ENCODE assay signal across 10 mouse cellular contexts in genomic region chr2:105130351-105131060, GRCm38 (mm10). TPM values are rescaled to one million over a fixed set of nuclear protein-coding genes. Genes with fewer than 3 reads are reported as not detected.
DNase-seq lines count a peak whose midpoint lies in the region; ATAC-seq and TF ChIP-seq lines count a peak whose summit lies in the region.
"Had no signal": no experiment of that assay in that cellular context is flagged by ENCODE, and none has a peak within 500 bp of the region (broad histone marks: within the 10 kb centered on the region; RNA-seq: fewer than 3 reads in every experiment).

No protein-coding gene starts in this region.

- peaks cover 23% of the 10 kb centered on the region for H3K4me1 ChIP-seq in neural tube, embryonic 15.5 days
- H3K4me1 ChIP-seq in intestine, postnatal 0 days (replicated peaks; ENCODE audit: control insufficient read depth, insufficient read depth, low read length), result no peaks in the 10 kb centered on the region
- no peaks in the 10 kb centered on the region for H3K4me1 ChIP-seq in stomach, postnatal 0 days (replicated peaks; ENCODE audit: control insufficient read depth, insufficient read depth)

- H3K4me2 ChIP-seq in neural tube, embryonic 15.5 days, result no peak overlapping the region
- no peak overlapping the region; the same call in 1 of the 2 replicates for H3K4me2 ChIP-seq in intestine, postnatal 0 days (replicated peaks; ENCODE audit: low read depth)
- no peak overlapping the region for H3K4me2 ChIP-seq in stomach, postnatal 0 days (replicated peaks; ENCODE audit: low read depth)

- peak; percentile 67 for DNase-seq in neural tube, embryonic 10.5 days (ENCODE audit: extremely low spot score, low spot score)
- DNase-seq in heart, adult 9 months (ENCODE audit: low spot score in 2 of 2), result peak; percentile 56 to 60
- DNase-seq in stomach, postnatal 0 days (ENCODE audit: low spot score), result peak; percentile 44
- no peak for DNase-seq in right cerebral cortex, postnatal 36 days (ENCODE audit: low spot score in 2 of 2)
- DNase-seq in T-cell, adult 2 months (ENCODE audit: low spot score), result no peak
- DNase-seq: adrenal gland, postnatal 25 days; thymus, postnatal 36 days had no signal

- no peak overlapping the region for H3K27ac ChIP-seq in neural tube, embryonic 15.5 days (replicated peaks)
- H3K27ac ChIP-seq in intestine, postnatal 0 days (ENCODE audit: low read depth, low read length), result no peak overlapping the region
- no peak overlapping the region for H3K27ac ChIP-seq in stomach, postnatal 0 days (replicated peaks)

- peak; percentile 28 for TF ChIP-seq CTCF in intestine, postnatal 0 days (IDR thresholded peaks at IDR 0.05; ENCODE audit: low read depth)
- TF ChIP-seq CTCF in stomach, postnatal 0 days (IDR thresholded peaks at IDR 0.05; ENCODE audit: low read depth), result no peak; the same call in 1 of the 2 replicates

- H3K9ac ChIP-seq in neural tube, embryonic 15.5 days (replicated peaks), result no peak overlapping the region
- no peak overlapping the region for H3K9ac ChIP-seq in intestine, postnatal 0 days (ENCODE audit: low read depth, low read length)
- no peak overlapping the region for H3K9ac ChIP-seq in stomach, postnatal 0 days (ENCODE audit: low read length)

- no peaks in the 10 kb centered on the region for H3K9me3 ChIP-seq in neural tube, embryonic 15.5 days (replicated peaks)
- H3K9me3 ChIP-seq in intestine, postnatal 0 days (ENCODE audit: control insufficient read depth), result no peaks in the 10 kb centered on the region
- no peaks in the 10 kb centered on the region for H3K9me3 ChIP-seq in stomach, postnatal 0 days (ENCODE audit: control insufficient read depth, low read length)

- no peak for ATAC-seq in neural tube, embryonic 15.5 days (ENCODE audit: low FRiP score)
- no peak for ATAC-seq in intestine, postnatal 0 days
- ATAC-seq in stomach, postnatal 0 days (ENCODE audit: low FRiP score, low TSS enrichment), result 0 out of 2 replicates have a peak, but pooled peaks have one; percentile 19
- no peak for ATAC-seq in erythroid progenitor cell, adult 5-6 weeks (replicated peaks; ENCODE audit: low FRiP score, poor library complexity, severe bottlenecking)

- peaks cover 93% of the 10 kb centered on the region for H3K27me3 ChIP-seq in neural tube, embryonic 15.5 days (replicated peaks)
- peaks cover 99% of the 10 kb centered on the region for H3K27me3 ChIP-seq in intestine, postnatal 0 days (replicated peaks; ENCODE audit: control insufficient read depth, insufficient read depth, low read length)
- peaks cover 56% of the 10 kb centered on the region for H3K27me3 ChIP-seq in stomach, postnatal 0 days (ENCODE audit: control insufficient read depth, insufficient read depth, low read length)

- H3K4me3 ChIP-seq in neural tube, embryonic 15.5 days (replicated peaks), result no peak overlapping the region
- H3K4me3 ChIP-seq in intestine, postnatal 0 days (ENCODE audit: low read depth, low read length), result no peak overlapping the region
- peak overlapping the region; percentile 10; the same call in 1 of the 2 replicates for H3K4me3 ChIP-seq in stomach, postnatal 0 days (ENCODE audit: low read depth, low read length)

- no peak for TF ChIP-seq EP300 in stomach, postnatal 0 days (optimal IDR thresholded peaks at IDR 0.05)

- WGBS in neural tube, embryonic 15.5 days, result 1% methylated on average over 32 of the region's 32 CpGs
- WGBS in intestine, postnatal 0 days, result 4% methylated on average over 32 of the region's 32 CpGs
- WGBS in stomach, postnatal 0 days, result 6% methylated on average over 32 of the region's 32 CpGs

- no peaks in the 10 kb centered on the region for H3K36me3 ChIP-seq in neural tube, embryonic 15.5 days
- H3K36me3 ChIP-seq in intestine, postnatal 0 days (ENCODE audit: control insufficient read depth, insufficient read depth), result no peaks in the 10 kb centered on the region; the same call in 1 of the 2 replicates
- H3K36me3 ChIP-seq in stomach, postnatal 0 days (ENCODE audit: control insufficient read depth, insufficient read depth, low read length), result no peaks in the 10 kb centered on the region

RNA-seq across cellular contexts. Expression of gene Wt1, which starts 4.2 kb away (rescaled TPM):
- polyA plus RNA-seq in neural tube, embryonic 15.5 days (2015; fragmentation: Nextera tagmentation; extraction: Ambion mirVana), result 2.6 and 4.5 TPM in 2 replicates
- 3.9 TPM in 2 replicates for polyA plus RNA-seq in intestine, postnatal 0 days (2015; fragmentation: Nextera tagmentation; extraction: Ambion mirVana)
- polyA plus RNA-seq in stomach, postnatal 0 days (2015; fragmentation: Nextera tagmentation; extraction: Ambion mirVana), result 3.6 and 5.0 TPM in 2 replicates
- total RNA-seq in erythroid progenitor cell, adult 5-6 weeks (2015; ENCODE audit: low replicate concordance), result not detected in 2 replicates
- total RNA-seq in erythroid progenitor cell, adult 5-6 weeks (2017; ENCODE audit: low replicate concordance), result not detected in 2 replicates

RNA-seq across cellular contexts. Expression of gene Gm11060, which starts 38.7 kb away (rescaled TPM):
- polyA plus RNA-seq in neural tube, embryonic 15.5 days (2015; fragmentation: Nextera tagmentation; extraction: Ambion mirVana), result not detected in 2 replicates
- polyA plus RNA-seq in intestine, postnatal 0 days (2015; fragmentation: Nextera tagmentation; extraction: Ambion mirVana), result not detected in 2 replicates
- not detected in 2 replicates for polyA plus RNA-seq in stomach, postnatal 0 days (2015; fragmentation: Nextera tagmentation; extraction: Ambion mirVana)
- total RNA-seq in erythroid progenitor cell, adult 5-6 weeks (2015; ENCODE audit: low replicate concordance), result not detected in 2 replicates
- not detected in 2 replicates for total RNA-seq in erythroid progenitor cell, adult 5-6 weeks (2017; ENCODE audit: low replicate concordance)
- total RNA-seq: adrenal gland, postnatal 25 days had no signal

Comparison
In these comparisons a context has a peak if more than half of its experiments do, and no peak if none do; other contexts are left out.
1. DNase-seq: peak in neural tube, embryonic 10.5 days (single experiment), heart, adult 9 months (2 of 2) and stomach, postnatal 0 days (single experiment); none in right cerebral cortex, postnatal 36 days (0 of 2) and T-cell, adult 2 months (single experiment).